14 mouse cellular contexts compared by ENCODE assay signal in genomic region chr6:88545397-88545790, GRCm38 (mm10). TPM values are rescaled to one million over a fixed set of nuclear protein-coding genes. Genes with fewer than 3 reads are reported as not detected.
A peak's percentile ranks its signal among the peaks of the same experiment; 100 is the strongest.
DNase-seq lines count a peak whose midpoint lies in the region; ATAC-seq and TF ChIP-seq lines count a peak whose summit lies in the region.
"Had no signal": no experiment of that assay in that cellular context is flagged by ENCODE, and none has a peak within 500 bp of the region (broad histone marks: within the 10 kb centered on the region; RNA-seq: fewer than 3 reads in every experiment).

No protein-coding gene starts in this region.

- no peaks in the 10 kb centered on the region for H3K9me3 ChIP-seq in forebrain, embryonic 12.5 days
- no peaks in the 10 kb centered on the region for H3K9me3 ChIP-seq in forebrain, embryonic 15.5 days
- no peaks in the 10 kb centered on the region for H3K9me3 ChIP-seq in megakaryocyte, embryonic 14.5 days
- no peaks in the 10 kb centered on the region for H3K9me3 ChIP-seq in liver, embryonic 14.5 days (ENCODE audit: control insufficient read depth, low read length)
- no peaks in the 10 kb centered on the region for H3K9me3 ChIP-seq in neural tube, embryonic 11.5 days (ENCODE audit: control insufficient read depth, low read length)

- TF ChIP-seq EP300 in liver, embryonic 14.5 days (IDR thresholded peaks at IDR 0.05; ENCODE audit: low read depth) = no peak

- no peak overlapping the region for H3K9ac ChIP-seq in forebrain, embryonic 12.5 days
- no peak overlapping the region for H3K9ac ChIP-seq in forebrain, embryonic 15.5 days (replicated peaks)
- no peak overlapping the region for H3K9ac ChIP-seq in liver, embryonic 14.5 days (replicated peaks)
- H3K9ac ChIP-seq in neural tube, embryonic 11.5 days (ENCODE audit: low read length) = peak overlapping the region; percentile 49; the same call in 1 of the 2 replicates

- H3K36me3 ChIP-seq in forebrain, embryonic 12.5 days (replicated peaks) = no peaks in the 10 kb centered on the region
- H3K36me3 ChIP-seq in forebrain, embryonic 15.5 days = no peaks in the 10 kb centered on the region
- H3K36me3 ChIP-seq in megakaryocyte, embryonic 14.5 days (replicated peaks; ENCODE audit: low read length) = no peaks in the 10 kb centered on the region
- no peaks in the 10 kb centered on the region for H3K36me3 ChIP-seq in liver, embryonic 14.5 days (replicated peaks; ENCODE audit: control insufficient read depth, insufficient read depth, low read depth)
- no peaks in the 10 kb centered on the region for H3K36me3 ChIP-seq in neural tube, embryonic 11.5 days (ENCODE audit: control insufficient read depth, insufficient read depth, low read length)

- no peak for DNase-seq in liver, embryonic 14.5 days (ENCODE audit: low read depth in 3 of 3, low spot score in 3 of 3)
- no peak for DNase-seq in neural tube, embryonic 11.5 days (ENCODE audit: low spot score)
- no peak for DNase-seq in lung, postnatal 4 days
- DNase-seq: adrenal gland, postnatal 25 days; gastrocnemius, adult 2 months; kidney, postnatal 14 days; right cerebral cortex, adult 18-20 months; thymus, adult 18-20 months had no signal

- TF ChIP-seq CTCF in liver, embryonic 14.5 days (IDR thresholded peaks at IDR 0.05; ENCODE audit: low read depth) = no peak

- peaks cover 44% of the 10 kb centered on the region for H3K27me3 ChIP-seq in forebrain, embryonic 12.5 days
- peaks cover 17% of the 10 kb centered on the region; the same call in 1 of the 2 replicates for H3K27me3 ChIP-seq in forebrain, embryonic 15.5 days
- peaks cover 42% of the 10 kb centered on the region for H3K27me3 ChIP-seq in megakaryocyte, embryonic 14.5 days (replicated peaks)
- H3K27me3 ChIP-seq in liver, embryonic 14.5 days (ENCODE audit: control insufficient read depth, insufficient read depth, low read length) = no peaks in the 10 kb centered on the region
- H3K27me3 ChIP-seq in neural tube, embryonic 11.5 days (ENCODE audit: control insufficient read depth, insufficient read depth, low read length) = peaks cover 10% of the 10 kb centered on the region; the same call in 1 of the 2 replicates

- ATAC-seq in forebrain, embryonic 12.5 days (ENCODE audit: low FRiP score) = no peak
- ATAC-seq in forebrain, embryonic 15.5 days (replicated peaks) = no peak
- ATAC-seq in megakaryocyte, adult 5-6 weeks (ENCODE audit: poor library complexity, severe bottlenecking) = no peak
- no peak for ATAC-seq in liver, embryonic 14.5 days (ENCODE audit: insufficient read depth)
- ATAC-seq in neural tube, embryonic 11.5 days (ENCODE audit: insufficient read depth, low FRiP score, low TSS enrichment) = no peak
- ATAC-seq in monocyte, adult 5-6 weeks (replicated peaks; ENCODE audit: insufficient number of reproducible peaks, low FRiP score, low TSS enrichment, poor library complexity, severe bottlenecking) = no peak
- ATAC-seq: intestine, embryonic 16.5 days had no signal

- WGBS in forebrain, embryonic 12.5 days = 9% methylated on average over 10 of the region's 10 CpGs
- WGBS in forebrain, embryonic 15.5 days = 17% methylated on average over 10 of the region's 10 CpGs
- WGBS in liver, embryonic 14.5 days (ENCODE audit: insufficient replicate concordance) = 26% methylated on average over 10 of the region's 10 CpGs
- 31% methylated on average over 10 of the region's 10 CpGs for WGBS in neural tube, embryonic 11.5 days

- H3K27ac ChIP-seq in forebrain, embryonic 12.5 days = 0 out of 2 replicates have a peak overlapping the region, but pooled peaks have one; percentile 46
- no peak overlapping the region for H3K27ac ChIP-seq in forebrain, embryonic 15.5 days (replicated peaks)
- H3K27ac ChIP-seq in liver, embryonic 14.5 days = no peak overlapping the region
- no peak overlapping the region for H3K27ac ChIP-seq in neural tube, embryonic 11.5 days (ENCODE audit: low read depth, low read length)
- H3K27ac ChIP-seq: gastrocnemius, adult 2 months had no signal

- H3K4me3 ChIP-seq in forebrain, embryonic 12.5 days (replicated peaks) = no peak overlapping the region
- H3K4me3 ChIP-seq in forebrain, embryonic 15.5 days = no peak overlapping the region
- H3K4me3 ChIP-seq in megakaryocyte, embryonic 14.5 days (replicated peaks) = peak overlapping the region; percentile 59
- H3K4me3 ChIP-seq in liver, embryonic 14.5 days (ENCODE audit: insufficient read depth in 1 of 2, low read depth in 2 of 2, low read length in 2 of 2) = no peak overlapping the region
- H3K4me3 ChIP-seq in neural tube, embryonic 11.5 days (ENCODE audit: low read depth, low read length) = no peak overlapping the region
- H3K4me3 ChIP-seq: gastrocnemius, adult 2 months had no signal

- H3K4me2 ChIP-seq in forebrain, embryonic 12.5 days = peak overlapping the region; percentile 13; the same call in 1 of the 2 replicates
- H3K4me2 ChIP-seq in forebrain, embryonic 15.5 days (replicated peaks) = no peak overlapping the region
- H3K4me2 ChIP-seq in liver, embryonic 14.5 days (ENCODE audit: low read depth) = peak overlapping the region; percentile 1; the same call in 1 of the 2 replicates
- H3K4me2 ChIP-seq in neural tube, embryonic 11.5 days (ENCODE audit: low read depth) = no peak overlapping the region

- H3K4me1 ChIP-seq in forebrain, embryonic 12.5 days = peaks cover 12% of the 10 kb centered on the region
- H3K4me1 ChIP-seq in forebrain, embryonic 15.5 days = peaks cover 8% of the 10 kb centered on the region; the same call in 1 of the 2 replicates
- H3K4me1 ChIP-seq in megakaryocyte, embryonic 14.5 days = peaks cover 52% of the 10 kb centered on the region
- H3K4me1 ChIP-seq in liver, embryonic 14.5 days (replicated peaks; ENCODE audit: control insufficient read depth in 2 of 2, insufficient read depth in 2 of 2, low read length in 1 of 2) = peaks cover 2 to 23% of the 10 kb centered on the region in 2 experiments; a peak in 3 of 4 replicates
- no peaks in the 10 kb centered on the region for H3K4me1 ChIP-seq in neural tube, embryonic 11.5 days (ENCODE audit: control insufficient read depth, insufficient read depth, low read length)

RNA-seq across cellular contexts. Expression of gene Sec61a1, which starts 26.7 kb away (rescaled TPM):
- polyA plus RNA-seq in forebrain, embryonic 12.5 days (2016; fragmentation: Nextera tagmentation; extraction: Ambion mirVana) = 185 and 192 TPM in 2 replicates
- 157 and 158 TPM in 2 replicates for polyA plus RNA-seq in forebrain, embryonic 15.5 days (2015; fragmentation: Nextera tagmentation; extraction: Ambion mirVana)
- polyA plus RNA-seq in megakaryocyte, embryonic 14.5 days (2012; ENCODE audit: insufficient read depth, low replicate concordance) = 80.5 and 126 TPM in 2 replicates
- total RNA-seq in megakaryocyte, adult 5-6 weeks (2015) = 96.0 and 127 TPM in 2 replicates
- total RNA-seq in megakaryocyte, adult 5-6 weeks (2017) = 93.5 and 115 TPM in 2 replicates
- polyA plus RNA-seq in liver, embryonic 14.5 days (2012; rRNA removed) = 66.9 and 67.7 TPM in 2 replicates
- polyA plus RNA-seq in liver, embryonic 14.5 days (2014; fragmentation: Nextera tagmentation; extraction: Ambion mirVana) = 86.9 and 90.0 TPM in 2 replicates
- polyA plus RNA-seq in neural tube, embryonic 11.5 days (2014; fragmentation: Nextera tagmentation; extraction: Ambion mirVana) = 190 and 195 TPM in 2 replicates
- total RNA-seq in monocyte, adult 5-6 weeks (2017) = 110 to 141 TPM (median 110 TPM) in 3 replicates

Comparison
In these comparisons a context has a peak if more than half of its experiments do, and no peak if none do; other contexts are left out.
1. H3K4me2 ChIP-seq: peak in forebrain, embryonic 12.5 days (single experiment) and liver, embryonic 14.5 days (single experiment); none in forebrain, embryonic 15.5 days (single experiment) and neural tube, embryonic 11.5 days (single experiment).